Mouse (Mus musculus): ENCODE measurements at regions not wholly inside any gene's neighbourhood (a gene's known extent, or its start where the extent isn't known, plus 50 kb on each side); places are given as distances from the start of the nearest gene placed in this dataset.

GRCm38 (mm10) chr15:7681011-7681410 lies 129.6 kb upstream of the Gdnf start:
- no peak for DNase-seq
- intact Hi-C loops (cut with DNase I): no loop called here

DNA sequence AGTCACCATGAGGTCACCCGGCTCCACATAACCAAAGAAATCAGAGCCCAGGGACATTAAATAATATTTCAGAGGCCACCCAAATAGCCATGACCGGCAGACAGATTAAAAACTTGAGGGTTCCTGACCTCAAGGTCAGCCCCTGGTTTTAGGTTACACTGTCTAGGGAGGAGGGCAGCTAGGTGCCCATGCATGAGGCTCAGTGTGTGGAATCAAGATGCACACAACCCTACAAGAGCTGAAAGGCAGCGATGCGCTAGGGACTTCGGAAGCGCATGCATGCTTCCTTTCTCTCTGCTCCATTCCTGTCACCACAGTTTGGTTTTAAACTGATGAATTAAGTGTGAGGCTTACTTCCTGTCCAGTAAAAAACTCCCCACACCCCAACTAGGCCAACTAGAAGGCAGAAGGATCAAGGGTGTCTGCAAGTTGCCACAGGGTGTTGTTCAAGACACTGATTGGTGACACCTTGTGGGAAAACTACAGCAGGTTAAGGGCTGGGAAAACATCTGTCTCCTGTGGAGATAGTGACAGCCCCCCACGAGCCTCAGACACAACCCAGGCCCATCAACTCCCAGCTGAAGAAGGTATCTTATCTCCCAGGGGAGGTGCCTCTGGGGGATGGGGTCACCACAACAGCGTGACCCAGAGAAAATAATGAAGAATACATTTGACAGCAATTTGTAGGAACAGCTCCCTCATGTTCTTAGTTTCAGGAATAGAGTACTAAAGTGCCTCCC lies 127.2 kb upstream of the Gdnf start:
- intact Hi-C loops (cut with DNase I): no loop called here
- no peak for DNase-seq

DNA sequence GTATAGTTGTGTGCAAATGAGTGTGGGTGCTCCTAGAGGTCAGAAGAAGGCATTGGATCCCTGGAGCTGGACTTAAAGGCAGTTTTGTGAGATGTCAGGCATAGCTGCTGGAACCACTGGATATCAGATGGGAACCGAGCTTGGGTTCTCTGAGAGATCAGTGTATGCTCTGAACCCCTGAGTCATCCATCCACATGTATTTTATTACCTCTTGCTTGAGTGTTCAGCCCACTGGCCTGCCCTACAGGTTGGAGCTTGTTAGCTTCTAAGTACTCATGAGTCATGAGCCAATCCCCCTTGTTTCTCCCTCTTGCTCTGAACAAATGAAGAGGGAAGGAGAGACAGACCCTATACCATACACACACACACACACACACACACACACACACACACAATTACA lies 119.4 kb upstream of the Gdnf start:
- no peak for DNase-seq
- intact Hi-C loops (cut with DNase I): no loop called here

DNA sequence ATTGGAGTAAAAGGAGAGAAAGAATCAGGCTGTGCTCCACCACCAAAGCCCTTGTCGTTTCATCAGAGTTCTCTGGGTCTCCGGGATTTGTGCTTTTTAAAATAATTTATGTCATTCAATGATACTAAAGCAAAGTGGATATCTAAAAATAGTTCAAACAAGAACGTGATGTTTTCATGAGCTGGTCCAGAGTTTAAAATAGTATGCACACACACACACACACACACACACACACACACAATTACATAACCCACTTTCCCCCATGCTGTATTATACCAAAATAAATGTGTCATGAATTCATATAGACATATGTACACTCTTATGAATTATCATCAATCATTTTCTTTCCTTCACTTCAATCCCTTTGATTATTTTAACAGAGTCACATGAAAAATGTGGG lies 118.5 kb upstream of the Gdnf start:
- intact Hi-C loops (cut with DNase I): no loop called here
- no peak for DNase-seq

DNA sequence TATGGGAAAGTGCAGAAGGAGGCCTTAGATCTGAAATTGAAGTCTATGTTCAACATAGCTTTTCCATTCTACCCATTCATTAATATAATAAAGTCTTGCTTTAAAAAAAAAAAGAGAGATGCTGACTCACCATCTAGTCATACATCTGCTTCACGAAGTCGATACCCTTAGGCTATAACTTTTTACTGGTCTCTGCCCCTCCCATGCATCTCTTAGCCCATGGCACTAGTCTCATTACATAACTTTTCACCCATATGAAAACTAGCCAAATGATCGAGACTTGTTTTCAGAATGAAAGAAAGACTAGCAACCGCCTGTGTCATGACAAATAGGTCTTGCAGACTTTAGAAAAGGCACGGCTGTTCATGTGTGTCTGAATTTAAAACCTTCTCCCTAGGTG lies 116.6 kb upstream of the Gdnf start:
- intact Hi-C loops (cut with DNase I): no loop called here

GRCm38 (mm10) chr15:7697724-7698123 lies 112.9 kb upstream of the Gdnf start:
- intact Hi-C loops (cut with DNase I): no loop called here
- DNase-seq: no peak

More for the DNA sequence above, 116.6 kb upstream of the Gdnf start:
- DNase-seq: no peak

- DNase-seq: no peak
- intact Hi-C loops (cut with DNase I): no loop called here
Observed at GRCm38 (mm10) chr15:7708836-7709235, 101.8 kb upstream of the Gdnf start.

- no peak for DNase-seq
- intact Hi-C loops (cut with DNase I): no loop called here
Observed at GRCm38 (mm10) chr15:7714641-7715040, 96.0 kb upstream of the Gdnf start.

- no peak for DNase-seq
- intact Hi-C loops (cut with DNase I): no loop called here
Observed at GRCm38 (mm10) chr15:7716188-7716587, 94.5 kb upstream of the Gdnf start.

DNA sequence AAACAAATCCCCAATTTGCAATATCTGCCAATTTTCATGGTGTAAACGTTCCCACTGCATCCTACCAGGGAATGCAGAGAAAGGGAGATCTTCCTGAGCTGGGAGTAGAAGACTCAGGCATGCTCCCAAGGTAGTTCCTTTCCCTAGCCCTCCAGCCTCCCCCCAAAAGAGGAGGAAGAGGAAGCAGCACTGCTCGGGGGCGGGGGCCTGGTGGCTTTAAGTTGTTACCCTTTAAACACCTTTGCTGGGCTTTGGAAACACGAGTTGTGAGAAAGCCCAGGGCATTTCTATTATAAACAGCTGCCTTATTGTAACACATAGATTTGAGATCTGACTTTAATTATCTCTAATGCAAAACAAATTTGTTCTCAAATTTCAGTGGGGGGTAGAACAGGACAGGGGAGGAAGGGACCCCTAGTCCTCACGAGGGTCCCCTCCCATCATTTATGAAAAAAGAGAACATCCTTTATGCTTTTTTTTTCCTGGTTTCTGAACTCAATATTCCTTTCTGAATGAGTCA lies 87.4 kb upstream of the Gdnf start:
- DNase-seq: no peak
- intact Hi-C loops (cut with DNase I): no loop called here

GRCm38 (mm10) chr15:7723770-7724169 lies 86.9 kb upstream of the Gdnf start:
- intact Hi-C loops (cut with DNase I): no loop called here

DNA sequence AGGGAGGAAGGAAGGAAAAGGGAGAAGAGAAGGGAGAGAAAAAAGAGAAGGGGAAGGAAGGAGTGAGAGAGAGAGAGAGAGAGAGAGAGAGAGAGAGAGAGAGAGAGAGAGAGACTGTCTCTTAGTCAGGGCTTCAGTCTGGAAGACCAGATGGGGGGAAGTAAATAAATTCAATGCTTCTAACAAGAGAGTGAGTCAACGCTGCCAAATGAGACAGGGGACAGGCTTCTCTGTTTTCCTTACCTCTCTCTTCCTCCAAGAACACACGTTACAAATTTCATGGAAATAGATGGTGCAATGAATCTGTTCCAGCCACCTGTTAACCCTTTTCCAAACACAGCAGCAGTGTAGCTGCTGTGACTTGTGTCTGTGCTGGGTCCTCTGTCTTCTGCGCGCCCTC lies 85.1 kb upstream of the Gdnf start:
- intact Hi-C loops (cut with DNase I): no loop called here
- no peak for DNase-seq

More at GRCm38 (mm10) chr15:7723770-7724169, 86.9 kb upstream of the Gdnf start:
- DNase-seq: no peak

DNA sequence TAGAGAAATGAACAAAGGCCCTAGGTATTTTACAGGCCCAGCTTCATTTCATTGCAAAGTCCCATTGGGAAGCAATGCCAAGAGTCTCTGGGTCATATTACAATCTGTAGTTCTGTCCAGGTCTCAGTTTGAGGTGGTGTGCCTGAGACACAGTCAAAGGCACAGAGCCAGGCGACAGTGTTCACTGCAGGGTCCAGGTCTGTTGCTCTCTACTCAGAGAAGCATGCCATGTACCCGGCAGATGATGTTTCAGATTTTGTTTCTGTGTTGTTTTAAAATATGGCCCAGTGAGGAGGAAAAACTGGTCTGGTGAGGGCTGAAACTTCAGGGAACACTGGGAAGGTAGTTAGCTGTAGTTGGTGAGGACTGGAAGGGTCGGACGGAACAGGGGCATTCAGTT lies 63.1 kb upstream of the Gdnf start:
- no peak for DNase-seq
- intact Hi-C loops (cut with DNase I): no loop called here

DNA sequence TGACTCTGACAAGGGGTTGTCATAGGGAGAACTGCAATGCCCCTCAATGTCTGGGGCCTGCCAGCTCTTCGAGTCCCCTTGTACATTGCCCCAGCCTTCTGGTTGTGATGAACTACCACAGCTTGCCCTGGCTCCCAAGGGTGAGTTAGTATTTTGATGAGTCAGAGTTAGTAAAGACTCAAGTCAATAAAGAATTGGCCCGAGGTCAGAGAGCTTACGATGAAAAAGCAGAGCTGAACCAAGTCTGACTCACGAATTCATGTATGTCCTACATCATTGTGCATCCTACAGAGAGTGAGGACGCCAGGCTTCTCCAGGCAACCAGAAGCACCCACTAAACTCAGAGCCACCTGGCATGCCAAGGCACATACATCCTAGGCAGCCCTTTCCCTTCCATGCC lies 60.2 kb upstream of the Gdnf start:
- DNase-seq: no peak
- intact Hi-C loops (cut with DNase I): no loop called here
